Mouse (Mus musculus) heart, embryonic 12.5 days (tissue): ENCODE results near the gene Fbf1. TPM values are rescaled to one million over a fixed set of nuclear protein-coding genes. Genes with fewer than 3 reads are reported as not detected.
A peak's percentile ranks its signal among the peaks of the same experiment; 100 is the strongest.
"Not testable (repeated sequence)": the region's sequence is repeated elsewhere in the genome, so short reads cannot be mapped to it uniquely, and the experiment has no call there.

Experiments
- ATAC-seq: fragments of 200-750 bp; cut with Nextera tagmentation; 2 replicates; pipeline ENCODE4 v1.8.0; 2017; ENCODE audit warnings: moderate TSS enrichment, moderate library complexity; ENCODE audit not compliant: insufficient number of reproducible peaks, low FRiP score
- H3K27ac ChIP-seq: fragments of 300-500 bp; sonication (generic); 2 replicates; pipeline ENCODE4 v1.5.1; 2016; ENCODE audit warnings: mild to moderate bottlenecking, moderate library complexity; ENCODE audit not compliant: poor library complexity, severe bottlenecking
- H3K27me3 ChIP-seq: fragments of 300-500 bp; sonication (generic); replicated peaks from 2 replicates; pipeline ENCODE4 v1.6.1; 2016; ENCODE audit warnings: mild to moderate bottlenecking, moderate library complexity
- H3K36me3 ChIP-seq: fragments of 300-500 bp; sonication (generic); 2 replicates; pipeline ENCODE4 v1.6.1; 2016; ENCODE audit warnings: mild to moderate bottlenecking, moderate library complexity
- H3K4me1 ChIP-seq: fragments of 300-500 bp; sonication (generic); replicated peaks from 2 replicates; pipeline ENCODE4 v1.6.1; 2016; ENCODE audit warnings: mild to moderate bottlenecking
- H3K4me2 ChIP-seq: fragments of 300-500 bp; sonication (generic); 2 replicates; pipeline ENCODE4 v1.6.1; 2016; ENCODE audit warnings: mild to moderate bottlenecking, moderate library complexity
- H3K4me3 ChIP-seq: fragments of 300-500 bp; sonication (generic); 2 replicates; pipeline ENCODE4 v1.5.1; 2016; ENCODE audit warnings: mild to moderate bottlenecking
- H3K9ac ChIP-seq: fragments of 300-500 bp; sonication (generic); 2 replicates; pipeline ENCODE4 v1.6.1; 2016; ENCODE audit warnings: mild to moderate bottlenecking, moderate library complexity
- H3K9me3 ChIP-seq: fragments of 300-500 bp; sonication (generic); replicated peaks from 2 replicates; pipeline ENCODE4 v1.6.1; 2016; ENCODE audit warnings: mild to moderate bottlenecking, moderate library complexity
- WGBS: fragments of 180-500 bp; shearing (Covaris S2); methylation state at CpG from one replicate; pipeline ENCODE4 v1.1.7; 2016; 5-methylcytosine and 5-hydroxymethylcytosine counted together
- polyA plus RNA-seq: library from polyadenylated mRNA; unstranded; fragments of >200 nt; fragmentation: Nextera tagmentation; extraction: Ambion mirVana; gene quantifications from 2 replicates; pipeline ENCODE4 v1.2.1, GENCODE M21; 2016

Gene Fbf1
- polyA plus RNA-seq, 1 experiment from 2014 or later, result 37.5 TPM

DNA sequence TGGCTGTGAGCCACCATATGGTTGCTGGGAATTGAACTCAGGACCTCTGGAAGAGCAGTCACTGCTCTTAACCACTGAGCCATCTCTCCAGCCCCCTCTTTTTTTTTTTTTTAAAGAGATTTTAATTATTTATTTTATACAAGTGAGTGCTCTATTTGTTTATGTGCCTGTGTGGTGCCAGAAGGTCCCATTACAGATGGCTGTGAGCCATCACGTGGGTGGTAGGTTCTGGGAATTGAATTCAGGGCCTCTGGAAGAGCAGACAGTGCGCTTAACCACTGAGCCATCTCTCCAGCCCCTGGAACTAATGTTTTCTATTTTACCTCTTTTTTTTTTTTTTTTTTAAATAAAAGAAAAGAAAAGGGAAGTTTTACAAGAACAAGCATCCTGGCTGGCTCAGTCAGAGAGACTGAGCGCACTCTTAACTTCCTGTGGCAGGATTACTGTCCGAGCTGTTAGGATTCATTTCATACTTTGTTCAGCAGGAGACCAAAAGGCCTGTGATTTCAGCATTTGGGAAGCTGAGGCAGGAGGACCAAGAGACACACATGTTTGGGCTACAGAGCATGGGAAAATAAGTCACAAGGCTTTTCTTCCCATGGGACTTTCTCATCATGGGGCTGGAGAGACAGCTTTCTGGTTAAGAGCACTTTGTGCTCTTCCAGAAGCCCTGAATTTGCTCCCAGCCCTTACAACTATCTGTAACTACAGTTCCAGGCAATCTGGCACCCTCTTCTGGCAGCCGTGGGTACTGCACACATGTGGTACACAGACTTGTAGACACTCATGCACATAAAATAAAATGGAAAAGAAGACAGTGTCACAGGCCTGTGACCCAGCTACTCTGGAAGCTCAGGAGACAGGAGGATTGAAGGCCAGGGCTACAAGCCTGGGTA is 71.5 kb downstream of the Fbf1 start:
- Histone ChIP-seq H3K4me2 (no peak overlapping the region), H3K9me3 (peaks cover 6% of the 10 kb centered on the region), H3K4me3 (no peak overlapping the region), H3K9ac (no peak overlapping the region), H3K4me1 (peaks cover 42% of the 10 kb centered on the region), H3K36me3 (no peaks in the 10 kb centered on the region), H3K27me3 (no peaks in the 10 kb centered on the region), H3K27ac (no peak overlapping the region)
- WGBS, result 84% methylated on average over 5 of the region's 5 CpGs
- ATAC-seq, result no peak

DNA sequence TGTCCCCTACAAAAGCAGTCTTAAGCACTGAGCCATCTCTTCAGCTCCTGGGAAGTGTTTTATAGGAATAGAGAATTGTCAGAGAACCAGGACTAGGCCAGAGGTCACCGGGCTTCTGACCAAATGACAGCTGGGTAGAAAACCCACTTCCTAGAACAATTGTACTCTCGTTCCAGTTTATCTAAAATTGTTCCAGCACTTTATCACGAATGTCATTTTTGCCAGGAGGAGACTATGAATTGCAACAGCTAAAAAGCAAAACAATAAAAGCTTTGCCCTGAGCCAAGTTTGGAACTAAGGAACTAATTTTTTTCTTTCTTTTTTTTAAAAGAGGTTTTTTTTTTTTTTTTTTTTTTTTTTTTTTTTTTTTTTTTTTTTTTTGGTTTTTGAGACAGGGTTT is 72.4 kb downstream of the Fbf1 start:
- no peak for ATAC-seq
- 46% methylated on average over 3 of the region's 3 CpGs for WGBS
- H3K4me3 ChIP-seq, result no peak overlapping the region
- peaks cover 34% of the 10 kb centered on the region for H3K4me1 ChIP-seq
- peaks cover 6% of the 10 kb centered on the region for H3K9me3 ChIP-seq
- no peak overlapping the region for H3K9ac ChIP-seq
- H3K27ac ChIP-seq, result peak overlapping the region; percentile 48; the same call in 1 of the 2 replicates
- H3K4me2 ChIP-seq, result no peak overlapping the region
- no peaks in the 10 kb centered on the region for H3K27me3 ChIP-seq
- no peaks in the 10 kb centered on the region for H3K36me3 ChIP-seq

DNA sequence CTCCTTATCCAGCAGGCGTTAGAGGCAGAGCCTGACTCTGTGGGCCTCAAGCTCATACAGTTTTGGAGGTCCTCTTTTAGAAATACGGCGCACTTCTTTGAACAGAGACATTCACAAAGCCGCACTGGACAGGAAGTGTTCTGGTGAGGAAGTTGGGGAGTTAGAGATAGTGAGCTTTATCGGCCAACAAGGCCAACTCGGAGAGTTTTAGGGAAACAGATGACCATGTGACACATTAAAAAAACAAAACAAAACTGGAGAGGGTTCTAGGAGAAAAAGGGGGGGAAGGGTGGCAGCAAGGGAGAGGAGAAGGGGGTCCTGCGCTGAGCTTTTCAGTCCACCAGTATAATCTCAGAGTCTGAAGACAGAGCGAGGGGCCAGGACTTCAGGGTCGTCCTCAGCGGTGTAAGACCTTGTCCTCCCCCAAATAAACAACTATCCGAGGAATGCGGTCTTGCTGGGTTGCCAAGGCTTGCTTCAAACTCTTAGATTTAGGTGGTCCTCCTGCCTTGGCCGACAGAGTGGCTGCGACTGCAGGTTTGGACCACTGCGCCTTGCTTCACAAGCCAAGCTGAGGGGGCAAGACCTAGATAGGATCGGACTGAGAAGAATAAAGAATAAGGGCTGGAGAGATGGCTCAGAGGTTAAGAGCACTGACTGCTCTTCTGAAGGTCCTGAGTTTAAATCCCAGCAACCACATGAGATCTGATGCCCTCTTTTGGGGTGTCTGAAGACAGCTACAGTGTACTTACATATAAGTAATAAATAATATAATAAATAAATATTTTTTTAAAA is 74.0 kb downstream of the Fbf1 start:
- H3K4me3 ChIP-seq, result no peak overlapping the region
- peak overlapping the region; percentile 82 for H3K27ac ChIP-seq
- H3K9me3 ChIP-seq, result peaks cover 6% of the 10 kb centered on the region
- no peaks in the 10 kb centered on the region for H3K36me3 ChIP-seq
- 0 out of 2 replicates have a peak overlapping the region, but pooled peaks have one; percentile 40 for H3K9ac ChIP-seq
- H3K4me2 ChIP-seq, result peak overlapping the region; percentile 43
- WGBS, result 22% methylated on average over 16 of the region's 16 CpGs
- H3K4me1 ChIP-seq, result peaks cover 18% of the 10 kb centered on the region
- H3K27me3 ChIP-seq, result no peaks in the 10 kb centered on the region
- peak; percentile 59 for ATAC-seq

DNA sequence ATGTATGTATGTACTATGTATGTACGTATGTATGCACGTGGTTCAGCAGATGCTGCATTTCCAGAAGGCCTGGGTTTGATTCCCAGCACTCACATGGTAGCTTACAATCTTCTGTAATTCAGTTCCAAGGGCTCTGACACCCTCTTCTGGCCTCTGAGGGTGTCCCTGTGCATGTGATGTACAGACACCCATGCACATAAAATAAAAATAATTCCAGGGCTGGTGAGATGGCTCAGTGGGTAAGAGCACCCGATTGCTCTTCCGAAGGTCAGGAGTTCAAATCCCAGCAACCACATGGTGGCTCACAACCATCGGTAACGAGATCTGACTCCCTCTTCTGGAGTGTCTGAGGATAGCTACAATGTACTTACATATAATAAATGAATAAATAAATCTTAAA is 75.0 kb downstream of the Fbf1 start:
- not testable (repeated sequence) for H3K36me3 ChIP-seq, H3K9me3 ChIP-seq, H3K4me2 ChIP-seq, ATAC-seq, H3K9ac ChIP-seq, H3K4me3 ChIP-seq, H3K27me3 ChIP-seq
- WGBS, result 92% methylated on average over 6 of the region's 6 CpGs
- peaks cover 17% of the 10 kb centered on the region for H3K4me1 ChIP-seq
- H3K27ac ChIP-seq, result 0 out of 2 replicates have a peak overlapping the region, but pooled peaks have one; percentile 25

Other genes starting within 250 kb of the Fbf1 start
- gene Sap30bp, start 234.9 kb downstream of the Fbf1 start, polyA plus RNA-seq, result 29.4 and 32.2 TPM in 2 replicates
- gene Recql5, start 234.7 kb downstream of the Fbf1 start, polyA plus RNA-seq, result 13.8 and 17.3 TPM in 2 replicates
- 2.0 and 2.7 TPM in 2 replicates for gene Itgb4, start 193.5 kb downstream of the Fbf1 start, polyA plus RNA-seq
- 151 and 152 TPM in 2 replicates for gene Galk1, start 155.4 kb downstream of the Fbf1 start, polyA plus RNA-seq
- 742 and 759 TPM in 2 replicates for gene H3f3b, start 140.2 kb downstream of the Fbf1 start, polyA plus RNA-seq
- 31.8 and 32.3 TPM in 2 replicates for gene Unk, start 137.8 kb downstream of the Fbf1 start, polyA plus RNA-seq
- gene Unc13d, start 90.2 kb downstream of the Fbf1 start, polyA plus RNA-seq, result 2.2 and 2.5 TPM in 2 replicates
- gene Wbp2, start 81.2 kb downstream of the Fbf1 start, polyA plus RNA-seq, result 137 and 141 TPM in 2 replicates
- gene Trim47, start 41.0 kb downstream of the Fbf1 start, polyA plus RNA-seq, result 54.8 and 58.2 TPM in 2 replicates
- 4.7 and 4.9 TPM in 2 replicates for gene Trim65, start 37.0 kb downstream of the Fbf1 start, polyA plus RNA-seq
- gene Mrpl38, start 29.3 kb downstream of the Fbf1 start, polyA plus RNA-seq, result 85.0 and 89.1 TPM in 2 replicates
- 74.9 and 75.5 TPM in 2 replicates for gene Ten1, start 30.7 kb upstream of the Fbf1 start, polyA plus RNA-seq
- gene Acox1, start 30.9 kb upstream of the Fbf1 start, polyA plus RNA-seq, result 36.1 and 38.3 TPM in 2 replicates
- 0.53 and 0.84 TPM in 2 replicates for gene Evpl, start 69.9 kb upstream of the Fbf1 start, polyA plus RNA-seq
- gene Srp68, start 106.1 kb upstream of the Fbf1 start, polyA plus RNA-seq, result 73.9 and 74.8 TPM in 2 replicates
- gene Galr2, start 112.8 kb upstream of the Fbf1 start, polyA plus RNA-seq, result 0.09 TPM in 1 of 2 replicates, not detected in the other
- gene Exoc7, start 139.1 kb upstream of the Fbf1 start, polyA plus RNA-seq, result 47.8 and 51.3 TPM in 2 replicates
- 0.15 and 0.40 TPM in 2 replicates for gene Foxj1, start 167.2 kb upstream of the Fbf1 start, polyA plus RNA-seq
- gene Rnf157, start 244.9 kb upstream of the Fbf1 start, polyA plus RNA-seq, result 11.0 and 12.3 TPM in 2 replicates